Mouse (Mus musculus) hindbrain, embryonic 16.5 days (tissue): ENCODE measurements around the gene Tead1. TPM values are rescaled to one million over a fixed set of nuclear protein-coding genes. Genes with fewer than 3 reads are reported as not detected.

Experiments
- ATAC-seq: fragments of 200-750 bp; cut with Nextera tagmentation; 2 replicates; pipeline ENCODE4 v1.8.0; 2017; ENCODE audit warnings: moderate TSS enrichment, moderate library complexity
- H3K27ac ChIP-seq: fragments of 300-500 bp; sonication (generic); 2 replicates; pipeline ENCODE4 v1.5.1; 2014; ENCODE audit warnings: low read depth, mild to moderate bottlenecking, control low read depth, low read length, moderate library complexity
- H3K27me3 ChIP-seq: fragments of 300-500 bp; sonication (generic); replicated peaks from 2 replicates; pipeline ENCODE4 v1.6.1; 2014; ENCODE audit warnings: low read length; ENCODE audit not compliant: control insufficient read depth, insufficient read depth
- H3K36me3 ChIP-seq: fragments of 300-500 bp; sonication (generic); 2 replicates; pipeline ENCODE4 v1.6.1; 2014; ENCODE audit warnings: mild to moderate bottlenecking, low read length, moderate library complexity, mixed read lengths; ENCODE audit not compliant: control insufficient read depth, insufficient read depth
- H3K4me1 ChIP-seq: fragments of 300-500 bp; sonication (generic); 2 replicates; pipeline ENCODE4 v1.6.1; 2014; ENCODE audit warnings: low read depth, low read length; ENCODE audit not compliant: control insufficient read depth, insufficient read depth
- H3K4me2 ChIP-seq: fragments of 300-500 bp; sonication (generic); 2 replicates; pipeline ENCODE4 v1.6.1; 2014; ENCODE audit warnings: mild to moderate bottlenecking, low read length, control low read depth, moderate library complexity
- H3K4me3 ChIP-seq: fragments of 300-500 bp; sonication (generic); 2 replicates; pipeline ENCODE4 v1.5.1; 2014; ENCODE audit warnings: mild to moderate bottlenecking, low read length, control low read depth, moderate library complexity
- H3K9ac ChIP-seq: fragments of 300-500 bp; sonication (generic); 2 replicates; pipeline ENCODE4 v1.6.1; 2014; ENCODE audit warnings: low read depth, mild to moderate bottlenecking, control low read depth, low read length, moderate library complexity
- H3K9me3 ChIP-seq: fragments of 300-500 bp; sonication (generic); 2 replicates; pipeline ENCODE4 v1.6.1; 2014; ENCODE audit warnings: mild to moderate bottlenecking, low read length, moderate library complexity; ENCODE audit not compliant: control insufficient read depth
- WGBS: fragments of 180-500 bp; shearing (Covaris S2); extraction: QIAGEN DNeasy Blood & Tissue Kit; methylation state at CpG from one replicate; pipeline ENCODE4 v1.1.7; 2014; 5-methylcytosine and 5-hydroxymethylcytosine counted together
- polyA plus RNA-seq: library from polyadenylated mRNA; unstranded; fragments of >200 nt; fragmentation: Nextera tagmentation; extraction: Ambion mirVana; gene quantifications from 2 replicates; pipeline ENCODE4 v1.2.1, GENCODE M21; 2015

Tead1 gene
- polyA plus RNA-seq, 1 experiment from 2014 or later, result 12.1 TPM

GRCm38 (mm10) chr7:112838131-112838530, 159.0 kb downstream of the Tead1 start:
- no peak overlapping the region for H3K9ac ChIP-seq
- ATAC-seq, result no peak
- 79% methylated on average over 6 of the region's 6 CpGs for WGBS

GRCm38 (mm10) chr7:112840351-112840750, 161.2 kb downstream of the Tead1 start:
- Histone ChIP-seq H3K27ac (peak overlapping the region; percentile 65), H3K4me3 (no peak overlapping the region), H3K27me3 (no peaks in the 10 kb centered on the region), H3K36me3 (no peaks in the 10 kb centered on the region), H3K9ac (no peak overlapping the region), H3K9me3 (no peaks in the 10 kb centered on the region), H3K4me2 (no peak overlapping the region), H3K4me1 (peaks cover 26% of the 10 kb centered on the region)
- 0 out of 2 replicates have a peak, but pooled peaks have one; percentile 38 for ATAC-seq
- WGBS, result 23% methylated on average over 7 of the region's 7 CpGs

More at GRCm38 (mm10) chr7:112838131-112838530, 159.0 kb downstream of the Tead1 start:
- Histone ChIP-seq H3K27me3 (no peaks in the 10 kb centered on the region), H3K4me2 (no peak overlapping the region), H3K9me3 (no peaks in the 10 kb centered on the region), H3K27ac (no peak overlapping the region), H3K4me1 (peaks cover 26% of the 10 kb centered on the region), H3K4me3 (no peak overlapping the region), H3K36me3 (no peaks in the 10 kb centered on the region)

- no peak for ATAC-seq
- no peaks in the 10 kb centered on the region for H3K27me3 ChIP-seq
- WGBS, result 23% methylated on average over 8 of the region's 8 CpGs
Observed at GRCm38 (mm10) chr7:112840890-112841289, 161.8 kb downstream of the Tead1 start.

GRCm38 (mm10) chr7:112841484-112841883, 162.4 kb downstream of the Tead1 start:
- H3K36me3 ChIP-seq, result no peaks in the 10 kb centered on the region
- H3K27me3 ChIP-seq, result no peaks in the 10 kb centered on the region
- peak overlapping the region; percentile 23 for H3K4me3 ChIP-seq
- ATAC-seq, result no peak
- peaks cover 21% of the 10 kb centered on the region for H3K4me1 ChIP-seq
- peak overlapping the region; percentile 45 for H3K4me2 ChIP-seq
- H3K9me3 ChIP-seq, result no peaks in the 10 kb centered on the region
- WGBS, result 9% methylated on average over 8 of the region's 8 CpGs
- no peak overlapping the region for H3K9ac ChIP-seq
- peak overlapping the region; percentile 65 for H3K27ac ChIP-seq

More at GRCm38 (mm10) chr7:112840890-112841289, 161.8 kb downstream of the Tead1 start:
- Histone ChIP-seq H3K4me2 (no peak overlapping the region; the same call in 1 of the 2 replicates), H3K27ac (peak overlapping the region; percentile 65), H3K4me1 (peaks cover 21% of the 10 kb centered on the region), H3K4me3 (no peak overlapping the region), H3K9ac (no peak overlapping the region), H3K9me3 (no peaks in the 10 kb centered on the region), H3K36me3 (no peaks in the 10 kb centered on the region)

- Histone ChIP-seq H3K27ac (peak overlapping the region; percentile 65; the same call in 1 of the 2 replicates), H3K27me3 (no peaks in the 10 kb centered on the region), H3K9ac (no peak overlapping the region), H3K36me3 (no peaks in the 10 kb centered on the region), H3K4me1 (peaks cover 21% of the 10 kb centered on the region), H3K9me3 (no peaks in the 10 kb centered on the region), H3K4me2 (peak overlapping the region; percentile 45), H3K4me3 (peak overlapping the region; percentile 23)
- peak; percentile 80 for ATAC-seq
- WGBS, result 6% methylated on average over 9 of the region's 9 CpGs
Observed at GRCm38 (mm10) chr7:112841886-112842285, 162.8 kb downstream of the Tead1 start.

GRCm38 (mm10) chr7:112851281-112851744, 172.2 kb downstream of the Tead1 start:
- no peak for ATAC-seq
- peaks cover 30% of the 10 kb centered on the region for H3K4me1 ChIP-seq

GRCm38 (mm10) chr7:112852149-112852839, 173.2 kb downstream of the Tead1 start:
- Histone ChIP-seq H3K9me3 (no peaks in the 10 kb centered on the region), H3K27me3 (no peaks in the 10 kb centered on the region), H3K9ac (no peak overlapping the region), H3K4me3 (no peak overlapping the region), H3K36me3 (no peaks in the 10 kb centered on the region), H3K4me2 (no peak overlapping the region), H3K4me1 (peaks cover 31% of the 10 kb centered on the region), H3K27ac (no peak overlapping the region; the same call in 1 of the 2 replicates)
- WGBS, result 53% methylated on average over 7 of the region's 7 CpGs
- 0 out of 2 replicates have a peak, but pooled peaks have one; percentile 10 for ATAC-seq

More at GRCm38 (mm10) chr7:112851281-112851744, 172.2 kb downstream of the Tead1 start:
- 20% methylated on average over 8 of the region's 8 CpGs for WGBS
- H3K4me2 ChIP-seq, result no peak overlapping the region
- no peaks in the 10 kb centered on the region for H3K36me3 ChIP-seq
- no peaks in the 10 kb centered on the region for H3K27me3 ChIP-seq
- H3K27ac ChIP-seq, result peak overlapping the region; percentile 58
- H3K9ac ChIP-seq, result peak overlapping the region; percentile 37; the same call in 1 of the 2 replicates
- no peaks in the 10 kb centered on the region for H3K9me3 ChIP-seq
- H3K4me3 ChIP-seq, result no peak overlapping the region

GRCm38 (mm10) chr7:112853857-112854256, 174.7 kb downstream of the Tead1 start:
- Histone ChIP-seq H3K4me2 (no peak overlapping the region), H3K27me3 (no peaks in the 10 kb centered on the region), H3K4me1 (peaks cover 31% of the 10 kb centered on the region), H3K9ac (no peak overlapping the region), H3K27ac (no peak overlapping the region), H3K36me3 (no peaks in the 10 kb centered on the region), H3K9me3 (no peaks in the 10 kb centered on the region), H3K4me3 (no peak overlapping the region)
- WGBS, result 65% methylated on average over 4 of the region's 4 CpGs
- no peak for ATAC-seq

- Histone ChIP-seq H3K4me3 (no peak overlapping the region), H3K36me3 (no peaks in the 10 kb centered on the region), H3K9me3 (no peaks in the 10 kb centered on the region), H3K27me3 (no peaks in the 10 kb centered on the region), H3K4me1 (peaks cover 31% of the 10 kb centered on the region), H3K4me2 (no peak overlapping the region), H3K9ac (no peak overlapping the region), H3K27ac (no peak overlapping the region)
- 28% methylated on average over 5 of the region's 5 CpGs for WGBS
- no peak for ATAC-seq
Observed at GRCm38 (mm10) chr7:112854516-112854915, 175.4 kb downstream of the Tead1 start.
